Mouse (Mus musculus) midbrain, embryonic 16.5 days (tissue): ENCODE results near the gene Scn2b. TPM values are rescaled to one million over a fixed set of nuclear protein-coding genes. Genes with fewer than 3 reads are reported as not detected.
A peak's percentile ranks its signal among the peaks of the same experiment; 100 is the strongest.

Source experiments
- ATAC-seq: fragments of 200-750 bp; cut with Nextera tagmentation; 2 replicates; pipeline ENCODE4 v1.8.0; 2017; ENCODE audit warnings: moderate TSS enrichment
- H3K27ac ChIP-seq: fragments of 300-500 bp; sonication (generic); 2 replicates; pipeline ENCODE4 v1.5.1; 2014; ENCODE audit warnings: mild to moderate bottlenecking, low read length, mixed read lengths
- H3K27me3 ChIP-seq: fragments of 300-500 bp; sonication (generic); 2 replicates; pipeline ENCODE4 v1.6.1; 2014; ENCODE audit warnings: low read depth, low read length, mixed read lengths; ENCODE audit not compliant: control insufficient read depth, insufficient read depth
- H3K36me3 ChIP-seq: fragments of 300-500 bp; sonication (generic); 2 replicates; pipeline ENCODE4 v1.6.1; 2014; ENCODE audit warnings: mild to moderate bottlenecking, low read length, moderate library complexity, mixed read lengths; ENCODE audit not compliant: control insufficient read depth, insufficient read depth
- H3K4me1 ChIP-seq: fragments of 300-500 bp; sonication (generic); 2 replicates; pipeline ENCODE4 v1.6.1; 2014; ENCODE audit warnings: mild to moderate bottlenecking, low read length, mixed read lengths; ENCODE audit not compliant: control insufficient read depth, insufficient read depth
- H3K4me2 ChIP-seq: fragments of 300-500 bp; sonication (generic); 2 replicates; pipeline ENCODE4 v1.6.1; 2014; ENCODE audit warnings: mild to moderate bottlenecking, low read length, mixed read lengths
- H3K4me3 ChIP-seq: fragments of 300-500 bp; sonication (generic); 2 replicates; pipeline ENCODE4 v1.5.1; 2014; ENCODE audit warnings: low read depth, mild to moderate bottlenecking, low read length, moderate library complexity, mixed read lengths
- H3K9ac ChIP-seq: fragments of 300-500 bp; sonication (generic); 2 replicates; pipeline ENCODE4 v1.6.1; 2014; ENCODE audit warnings: low read depth, low read length, mixed read lengths
- H3K9me3 ChIP-seq: fragments of 300-500 bp; sonication (generic); replicated peaks from 2 replicates; pipeline ENCODE4 v1.6.1; 2014; ENCODE audit warnings: mild to moderate bottlenecking, low read length, mixed read lengths; ENCODE audit not compliant: control insufficient read depth, poor library complexity, severe bottlenecking
- WGBS: fragments of 180-500 bp; shearing (Covaris S2); extraction: QIAGEN DNeasy Blood & Tissue Kit; methylation state at CpG from one replicate; pipeline ENCODE4 v1.1.7; 2014; 5-methylcytosine and 5-hydroxymethylcytosine counted together
- polyA plus RNA-seq: library from polyadenylated mRNA; unstranded; fragments of >200 nt; fragmentation: Nextera tagmentation; extraction: Ambion mirVana; gene quantifications from 2 replicates; pipeline ENCODE4 v1.2.1, GENCODE M21; 2015

Gene Scn2b
- polyA plus RNA-seq, 1 experiment from 2014 or later = 11.3 TPM

GRCm38 (mm10) chr9:45130119-45130518 lies 12.5 kb downstream of the Scn2b start:
- no peaks in the 10 kb centered on the region for H3K4me1 ChIP-seq
- H3K27ac ChIP-seq = no peak overlapping the region
- no peak overlapping the region for H3K4me2 ChIP-seq
- 81% methylated on average over 3 of the region's 3 CpGs for WGBS
- H3K4me3 ChIP-seq = no peak overlapping the region
- peaks cover 10% of the 10 kb centered on the region for H3K36me3 ChIP-seq
- no peaks in the 10 kb centered on the region for H3K9me3 ChIP-seq
- H3K27me3 ChIP-seq = peaks cover 7% of the 10 kb centered on the region; the same call in 1 of the 2 replicates
- H3K9ac ChIP-seq = no peak overlapping the region
- no peak for ATAC-seq

GRCm38 (mm10) chr9:45133484-45134310 lies 16.1 kb downstream of the Scn2b start:
- Histone ChIP-seq H3K27ac (no peak overlapping the region), H3K4me3 (no peak overlapping the region), H3K4me2 (no peak overlapping the region), H3K9me3 (no peaks in the 10 kb centered on the region), H3K4me1 (peaks cover 10% of the 10 kb centered on the region), H3K9ac (no peak overlapping the region), H3K27me3 (peaks cover 39% of the 10 kb centered on the region), H3K36me3 (no peaks in the 10 kb centered on the region)
- ATAC-seq = no peak
- 36% methylated on average over 5 of the region's 5 CpGs for WGBS

- peaks cover 12% of the 10 kb centered on the region for H3K4me1 ChIP-seq
- WGBS = 8% methylated on average over 7 of the region's 7 CpGs
- H3K27ac ChIP-seq = no peak overlapping the region
- ATAC-seq = no peak
- H3K9ac ChIP-seq = no peak overlapping the region
- H3K27me3 ChIP-seq = peaks cover 55% of the 10 kb centered on the region
- H3K36me3 ChIP-seq = no peaks in the 10 kb centered on the region
- no peak overlapping the region for H3K4me2 ChIP-seq
- no peaks in the 10 kb centered on the region for H3K9me3 ChIP-seq
- no peak overlapping the region for H3K4me3 ChIP-seq
Observed at GRCm38 (mm10) chr9:45136442-45137169, 19.0 kb downstream of the Scn2b start.

- WGBS = 1% methylated on average over 73 of the region's 76 CpGs
- H3K4me1 ChIP-seq = peaks cover 12% of the 10 kb centered on the region
- no peaks in the 10 kb centered on the region for H3K36me3 ChIP-seq
- peaks cover 62% of the 10 kb centered on the region for H3K27me3 ChIP-seq
- peak within 1 kb of the TSS; percentile 57 for H3K9ac ChIP-seq
- peak; percentile 70; the same call in 1 of the 2 replicates for ATAC-seq
- peak within 1 kb of the TSS; percentile 48 for H3K4me3 ChIP-seq
- no peaks in the 10 kb centered on the region for H3K9me3 ChIP-seq
- no peak within 1 kb of the TSS for H3K27ac ChIP-seq
- H3K4me2 ChIP-seq = peak within 1 kb of the TSS; percentile 91
Observed at GRCm38 (mm10) chr9:45138191-45139032, 20.8 kb downstream of the Scn2b start, which contains the start of gene Scn4b. Scn4b (plus strand) TSS chr9:45138395.

- H3K4me2 ChIP-seq = peak overlapping the region; percentile 91
- H3K9ac ChIP-seq = peak overlapping the region; percentile 57; the same call in 1 of the 2 replicates
- H3K4me3 ChIP-seq = peak overlapping the region; percentile 48
- ATAC-seq = no peak
- peaks cover 66% of the 10 kb centered on the region for H3K27me3 ChIP-seq
- H3K27ac ChIP-seq = no peak overlapping the region
- H3K9me3 ChIP-seq = no peaks in the 10 kb centered on the region
- H3K36me3 ChIP-seq = no peaks in the 10 kb centered on the region
- 9% methylated on average over 7 of the region's 7 CpGs for WGBS
- peaks cover 12% of the 10 kb centered on the region for H3K4me1 ChIP-seq
Observed at GRCm38 (mm10) chr9:45139082-45139481, 21.5 kb downstream of the Scn2b start.

GRCm38 (mm10) chr9:45140945-45141344 lies 23.4 kb downstream of the Scn2b start:
- H3K36me3 ChIP-seq = no peaks in the 10 kb centered on the region
- WGBS = 58% methylated on average over 7 of the region's 7 CpGs
- H3K4me3 ChIP-seq = no peak overlapping the region
- H3K9ac ChIP-seq = no peak overlapping the region
- no peak overlapping the region for H3K4me2 ChIP-seq
- H3K9me3 ChIP-seq = no peaks in the 10 kb centered on the region
- H3K27me3 ChIP-seq = peaks cover 64% of the 10 kb centered on the region
- H3K4me1 ChIP-seq = peaks cover 14% of the 10 kb centered on the region
- H3K27ac ChIP-seq = no peak overlapping the region
- ATAC-seq = no peak

- Histone ChIP-seq H3K27me3 (peaks cover 49% of the 10 kb centered on the region), H3K27ac (no peak overlapping the region), H3K9ac (no peak overlapping the region), H3K36me3 (no peaks in the 10 kb centered on the region), H3K4me3 (no peak overlapping the region), H3K9me3 (no peaks in the 10 kb centered on the region), H3K4me2 (no peak overlapping the region), H3K4me1 (peaks cover 16% of the 10 kb centered on the region)
- 74% methylated on average over 3 of the region's 3 CpGs for WGBS
- no peak for ATAC-seq
Observed at GRCm38 (mm10) chr9:45142686-45143085, 25.1 kb downstream of the Scn2b start.

GRCm38 (mm10) chr9:45145533-45146266 lies 28.1 kb downstream of the Scn2b start:
- Histone ChIP-seq H3K9ac (peak overlapping the region; percentile 50), H3K4me3 (peak overlapping the region; percentile 38), H3K27me3 (peaks cover 30% of the 10 kb centered on the region), H3K27ac (no peak overlapping the region), H3K4me1 (peaks cover 4% of the 10 kb centered on the region; the same call in 1 of the 2 replicates), H3K9me3 (no peaks in the 10 kb centered on the region), H3K4me2 (peak overlapping the region; percentile 74), H3K36me3 (no peaks in the 10 kb centered on the region)
- ATAC-seq = peak; percentile 45; the same call in 1 of the 2 replicates
- 3% methylated on average over 27 of the region's 27 CpGs for WGBS
